Mouse (Mus musculus) bone marrow, adult 2 months (tissue): Measurements from ENCODE around the gene Spock2.

ENCODE experiments used
- CTCF ChIP-seq: fragments of 200-500 bp; IDR thresholded peaks from 2 replicates; pipeline ENCODE4 v1.5.1; 2011; ENCODE audit warnings: low read length, control low read depth; ENCODE audit not compliant: control insufficient read depth, insufficient read depth
- POLR2A ChIP-seq: fragments of 200-500 bp; IDR thresholded peaks from 2 replicates; pipeline ENCODE4 v1.6.1; 2011; ENCODE audit warnings: low read depth, mild to moderate bottlenecking, control low read depth, low read length, borderline replicate concordance; ENCODE audit not compliant: control insufficient read depth

- TF ChIP-seq CTCF = no peak
- no peak for TF ChIP-seq POLR2A
Observed at GRCm38 (mm10) chr10:60077226-60077625, 28.8 kb upstream of the Spock2 start.
